Mouse (Mus musculus) large intestine, adult 2 months (tissue): ENCODE data around the gene Olfr1373. TPM values are rescaled to one million over a fixed set of nuclear protein-coding genes. Genes with fewer than 3 reads are reported as not detected.

Experiments
- DNase-seq: peaks from one replicate; pipeline ENCODE4 v3.0.0-alpha.2; 2012; ENCODE audit warnings: low read depth, low spot score
- WGBS: fragments of 180-500 bp; shearing (Covaris S2); methylation state at CpG from one replicate; pipeline ENCODE4 v1.1.7; 2018; 5-methylcytosine and 5-hydroxymethylcytosine counted together
- polyA plus RNA-seq: library from polyadenylated mRNA; depleted of rRNA; stranded (reverse); fragments of >200 nt; gene quantifications from 2 replicates; pipeline ENCODE4 v1.2.3, GENCODE M21; 2012; rRNA removed

Olfr1373 gene
- polyA plus RNA-seq, 1 experiment = not detected

- 52% methylated on average over 1 of the region's 1 CpGs for WGBS
- no peak for DNase-seq
Measured at GRCm38 (mm10) chr11:52109421-52109820, 35.9 kb downstream of the Olfr1373 start.

GRCm38 (mm10) chr11:52108796-52109195 lies 36.5 kb downstream of the Olfr1373 start:
- DNase-seq = no peak
- WGBS = 81% methylated on average over 5 of the region's 5 CpGs

GRCm38 (mm10) chr11:52106438-52106837 lies 38.9 kb downstream of the Olfr1373 start:
- WGBS = 65% methylated on average over 1 of the region's 1 CpGs
- no peak for DNase-seq

GRCm38 (mm10) chr11:52106037-52106436 lies 39.3 kb downstream of the Olfr1373 start:
- WGBS = 53% methylated on average over 2 of the region's 2 CpGs
- no peak for DNase-seq

- DNase-seq = no peak
Measured at GRCm38 (mm10) chr11:52105503-52105902, 39.8 kb downstream of the Olfr1373 start.

- 25% methylated on average over 4 of the region's 4 CpGs for WGBS
- no peak for DNase-seq
Measured at GRCm38 (mm10) chr11:52102977-52103376, 42.4 kb downstream of the Olfr1373 start.

GRCm38 (mm10) chr11:52099771-52100219 lies 45.5 kb downstream of the Olfr1373 start:
- WGBS = 1% methylated on average over 7 of the region's 7 CpGs
- DNase-seq = no peak

GRCm38 (mm10) chr11:52099031-52099761 lies 46.1 kb downstream of the Olfr1373 start:
- DNase-seq = no peak
- under 1% methylated on average over 70 of the region's 72 CpGs for WGBS

GRCm38 (mm10) chr11:52098398-52098946 lies 46.9 kb downstream of the Olfr1373 start, which contains the start of gene Ppp2ca:
TSS of gene Ppp2ca (plus strand) at chr11:52098681.
- peak; percentile 98 for DNase-seq
- under 1% methylated on average over 53 of the region's 53 CpGs for WGBS

GRCm38 (mm10) chr11:52097596-52097995 lies 47.7 kb downstream of the Olfr1373 start:
- WGBS = 58% methylated on average over 2 of the region's 2 CpGs
- DNase-seq = no peak

GRCm38 (mm10) chr11:52097016-52097415 lies 48.3 kb downstream of the Olfr1373 start:
- WGBS = 78% methylated on average over 3 of the region's 3 CpGs

More at GRCm38 (mm10) chr11:52097016-52097415, 48.3 kb downstream of the Olfr1373 start:
- no peak for DNase-seq

Other genes with a start within 250 kb of the Olfr1373 start
- gene Cdkn2aipnl, start 177.9 kb downstream of the Olfr1373 start, polyA plus RNA-seq = 29.6 and 32.9 TPM in 2 replicates
- gene Ube2b, start 144.8 kb downstream of the Olfr1373 start, polyA plus RNA-seq = 35.4 and 40.0 TPM in 2 replicates
- 0.37 and 0.63 TPM in 2 replicates for gene Cdkl3, start 141.3 kb downstream of the Olfr1373 start, polyA plus RNA-seq
- 30.7 and 32.6 TPM in 2 replicates for gene Ppp2ca, start 46.8 kb downstream of the Olfr1373 start, polyA plus RNA-seq
- gene Olfr1371, start 68.5 kb upstream of the Olfr1373 start, polyA plus RNA-seq = not detected in 2 replicates
- gene Skp1a, start 86.5 kb upstream of the Olfr1373 start, polyA plus RNA-seq = 35.6 and 55.6 TPM in 2 replicates
- 11.9 TPM in 2 replicates for gene Tcf7, start 137.5 kb upstream of the Olfr1373 start, polyA plus RNA-seq
- gene Vdac1, start 215.3 kb upstream of the Olfr1373 start, polyA plus RNA-seq = 135 TPM in 2 replicates